Mouse (Mus musculus) heart, postnatal 0 days (tissue): Measurements from ENCODE around the gene Zc3h18. TPM values are rescaled to one million over a fixed set of nuclear protein-coding genes. Genes with fewer than 3 reads are reported as not detected.

ENCODE experiments used
- ATAC-seq: fragments of 200-750 bp; cut with Nextera tagmentation; 2 replicates; pipeline ENCODE4 v1.8.0; 2017; ENCODE audit warnings: low read depth, moderate number of reproducible peaks, moderate library complexity; ENCODE audit not compliant: insufficient read depth
- DNase-seq: peaks from one replicate; pipeline ENCODE4 v3.0.0-alpha.2; 2016; ENCODE audit warnings: low spot score
- H3K27ac ChIP-seq: fragments of 300-500 bp; sonication (generic); 2 replicates; pipeline ENCODE4 v1.5.1; 2014; ENCODE audit warnings: low read depth, mild to moderate bottlenecking
- H3K27me3 ChIP-seq: fragments of 300-500 bp; sonication (generic); 2 replicates; pipeline ENCODE4 v1.6.1; 2014; ENCODE audit warnings: low read length, mixed read lengths; ENCODE audit not compliant: control insufficient read depth, insufficient read depth
- H3K36me3 ChIP-seq: fragments of 300-500 bp; sonication (generic); replicated peaks from 2 replicates; pipeline ENCODE4 v1.6.1; 2014; ENCODE audit warnings: low read length, mixed read lengths; ENCODE audit not compliant: control insufficient read depth, insufficient read depth
- H3K4me1 ChIP-seq: fragments of 300-500 bp; sonication (generic); 2 replicates; pipeline ENCODE4 v1.6.1; 2014; ENCODE audit warnings: antibody characterized with exemption; ENCODE audit not compliant: control insufficient read depth, insufficient read depth
- H3K4me2 ChIP-seq: fragments of 300-500 bp; sonication (generic); 2 replicates; pipeline ENCODE4 v1.6.1; 2014; ENCODE audit warnings: low read depth, mild to moderate bottlenecking, low read length, moderate library complexity
- H3K4me3 ChIP-seq: fragments of 300-500 bp; sonication (generic); 2 replicates; pipeline ENCODE4 v1.5.1; 2014; ENCODE audit warnings: low read depth, low read length
- H3K9ac ChIP-seq: fragments of 300-500 bp; sonication (generic); replicated peaks from 2 replicates; pipeline ENCODE4 v1.6.1; 2014; ENCODE audit warnings: low read depth, low read length, mixed read lengths
- H3K9me3 ChIP-seq: fragments of 300-500 bp; sonication (generic); replicated peaks from 2 replicates; pipeline ENCODE4 v1.6.1; 2016; ENCODE audit warnings: low read length; ENCODE audit not compliant: control insufficient read depth
- CTCF ChIP-seq: IDR thresholded peaks from 2 replicates; pipeline ENCODE4 v1.5.1; 2016; ENCODE audit warnings: antibody characterized with exemption, control low read depth, low read depth
- EP300 ChIP-seq: IDR thresholded peaks from 2 replicates; pipeline ENCODE4 v1.6.1; 2016; ENCODE audit warnings: antibody characterized with exemption, low read depth
- WGBS: fragments of 180-500 bp; shearing (Covaris S2); extraction: QIAGEN DNeasy Blood & Tissue Kit; methylation state at CpG from one replicate; pipeline ENCODE4 v1.1.7; 2014; 5-methylcytosine and 5-hydroxymethylcytosine counted together
- polyA plus RNA-seq: library from polyadenylated mRNA; unstranded; fragments of >200 nt; fragmentation: Nextera tagmentation; extraction: Ambion mirVana; gene quantifications from 2 replicates; pipeline ENCODE4 v1.2.1, GENCODE M21; 2015
- total RNA-seq: library from RNA; depleted of rRNA; stranded (reverse); fragments of >200 nt; gene quantifications from 2 replicates; pipeline ENCODE4 v1.2.3, GENCODE M21; 2014; ENCODE audit warnings: low replicate concordance

Gene Zc3h18
- total and polyA plus RNA-seq, 2 experiments from 2014 or later = 14.4 to 23.1 TPM

DNA sequence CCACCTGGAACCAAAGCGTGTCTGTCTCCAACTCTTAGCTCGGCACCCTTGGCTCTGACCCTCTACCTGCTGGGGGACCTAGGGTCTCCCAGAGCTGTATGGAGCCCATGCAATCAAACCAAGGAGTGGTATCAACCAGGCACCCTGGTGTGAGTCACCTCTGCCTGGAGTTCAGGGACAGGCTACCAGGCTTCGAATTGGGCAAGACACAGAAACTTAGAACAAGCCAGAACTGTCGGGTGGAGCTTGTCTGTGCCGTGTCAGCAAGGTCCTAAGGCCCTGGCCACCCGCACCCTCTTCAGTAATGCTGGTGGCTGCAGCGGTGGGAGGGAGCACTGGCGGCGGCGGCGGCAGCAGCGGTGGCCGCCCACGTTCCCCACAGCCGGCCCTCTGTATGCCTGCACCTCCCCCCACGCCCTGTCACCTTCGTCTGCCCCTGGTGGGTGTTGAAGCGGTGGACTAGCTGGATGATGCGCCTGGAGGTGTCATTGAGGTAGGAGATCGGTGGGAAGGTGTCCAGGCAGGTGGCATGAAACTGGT is 60.2 kb downstream of the Zc3h18 start:
- Histone ChIP-seq H3K36me3 (no peaks in the 10 kb centered on the region; the same call in 1 of the 2 replicates), H3K9me3 (no peaks in the 10 kb centered on the region), H3K4me2 (no peak overlapping the region), H3K27ac (no peak overlapping the region), H3K9ac (no peak overlapping the region), H3K4me1 (peaks cover 4% of the 10 kb centered on the region; the same call in 1 of the 2 replicates), H3K4me3 (no peak overlapping the region), H3K27me3 (no peaks in the 10 kb centered on the region)
- TF ChIP-seq CTCF (no peak), EP300 (no peak)
- 81% methylated on average over 20 of the region's 20 CpGs for WGBS
- DNase-seq (no peak), ATAC-seq (no peak)

DNA sequence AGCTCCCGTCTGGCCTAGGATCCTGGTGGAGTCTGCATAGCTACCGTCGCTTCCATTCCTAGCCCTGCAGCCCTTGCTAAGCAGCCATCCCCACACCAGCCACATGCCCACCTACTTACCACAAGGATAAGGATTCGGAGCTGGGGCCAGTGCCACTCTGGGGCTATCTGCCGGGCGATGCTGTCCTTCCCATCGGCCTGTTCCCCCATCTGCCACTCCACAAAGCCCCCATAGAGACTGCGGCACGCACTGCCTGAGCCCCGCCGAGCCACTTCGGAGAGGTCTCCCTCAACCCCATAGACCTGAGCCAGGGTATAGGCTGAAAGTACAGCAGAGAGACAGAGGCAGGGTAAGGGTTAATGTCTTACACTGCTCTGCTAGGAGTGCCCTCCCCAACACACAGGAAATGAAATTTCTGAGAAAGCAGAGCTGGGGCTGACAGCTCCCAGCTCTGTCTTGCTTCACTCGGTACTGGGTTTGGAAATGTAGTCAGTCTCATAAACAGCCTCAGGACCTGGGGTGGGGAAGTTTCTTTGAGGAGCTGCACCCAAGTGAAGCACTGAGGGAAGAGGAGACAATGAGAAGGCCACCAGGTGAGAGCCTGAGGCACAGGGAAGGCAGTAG is 61.4 kb downstream of the Zc3h18 start:
- no peak overlapping the region for H3K4me2 ChIP-seq
- H3K4me1 ChIP-seq = peaks cover 6% of the 10 kb centered on the region
- DNase-seq = no peak
- no peak for TF ChIP-seq EP300
- no peak for TF ChIP-seq CTCF
- no peaks in the 10 kb centered on the region; the same call in 1 of the 2 replicates for H3K36me3 ChIP-seq
- ATAC-seq = no peak
- no peak overlapping the region for H3K27ac ChIP-seq
- no peak overlapping the region for H3K9ac ChIP-seq
- H3K27me3 ChIP-seq = no peaks in the 10 kb centered on the region
- no peaks in the 10 kb centered on the region for H3K9me3 ChIP-seq
- 85% methylated on average over 13 of the region's 13 CpGs for WGBS
- no peak overlapping the region for H3K4me3 ChIP-seq

- no peak for TF ChIP-seq CTCF
- TF ChIP-seq EP300 = no peak
- Histone ChIP-seq H3K4me2 (no peak overlapping the region), H3K27ac (no peak overlapping the region), H3K27me3 (no peaks in the 10 kb centered on the region), H3K4me1 (peaks cover 7% of the 10 kb centered on the region), H3K4me3 (no peak overlapping the region), H3K9me3 (no peaks in the 10 kb centered on the region), H3K36me3 (no peaks in the 10 kb centered on the region; the same call in 1 of the 2 replicates), H3K9ac (no peak overlapping the region)
- no peak for ATAC-seq
- no peak for DNase-seq
- WGBS = 89% methylated on average over 16 of the region's 16 CpGs
These were observed 62.9 kb downstream of the Zc3h18 start for GRCm38 (mm10) chr8:122439336-122439735.

DNA sequence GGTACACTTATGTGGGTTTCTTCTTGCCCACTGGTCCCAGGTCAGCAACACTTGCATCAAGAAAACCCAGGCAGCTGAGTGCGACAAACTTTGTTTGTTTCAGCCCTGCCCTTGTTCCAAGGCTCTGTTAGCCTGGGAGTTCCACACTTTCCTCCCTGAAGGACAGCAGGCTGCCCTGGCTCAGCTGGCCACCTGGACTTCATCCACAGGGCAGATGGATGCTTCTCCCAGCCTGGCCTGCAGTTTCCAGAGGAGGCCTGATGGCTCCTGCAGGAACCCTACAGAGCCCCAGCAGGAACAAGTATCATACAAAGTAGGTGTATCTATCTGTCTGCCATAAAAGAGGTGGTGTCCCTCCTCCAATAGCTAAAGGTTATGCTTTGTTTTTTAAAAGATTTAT is 64.9 kb downstream of the Zc3h18 start:
- H3K9me3 ChIP-seq = no peaks in the 10 kb centered on the region
- TF ChIP-seq EP300 = no peak
- TF ChIP-seq CTCF = no peak
- H3K4me1 ChIP-seq = peaks cover 7% of the 10 kb centered on the region
- H3K27ac ChIP-seq = no peak overlapping the region
- no peak overlapping the region for H3K4me3 ChIP-seq
- no peaks in the 10 kb centered on the region for H3K27me3 ChIP-seq
- H3K4me2 ChIP-seq = no peak overlapping the region
- 92% methylated on average over 1 of the region's 1 CpGs for WGBS
- H3K9ac ChIP-seq = no peak overlapping the region
- no peaks in the 10 kb centered on the region; the same call in 1 of the 2 replicates for H3K36me3 ChIP-seq
- DNase-seq = no peak
- no peak for ATAC-seq

DNA sequence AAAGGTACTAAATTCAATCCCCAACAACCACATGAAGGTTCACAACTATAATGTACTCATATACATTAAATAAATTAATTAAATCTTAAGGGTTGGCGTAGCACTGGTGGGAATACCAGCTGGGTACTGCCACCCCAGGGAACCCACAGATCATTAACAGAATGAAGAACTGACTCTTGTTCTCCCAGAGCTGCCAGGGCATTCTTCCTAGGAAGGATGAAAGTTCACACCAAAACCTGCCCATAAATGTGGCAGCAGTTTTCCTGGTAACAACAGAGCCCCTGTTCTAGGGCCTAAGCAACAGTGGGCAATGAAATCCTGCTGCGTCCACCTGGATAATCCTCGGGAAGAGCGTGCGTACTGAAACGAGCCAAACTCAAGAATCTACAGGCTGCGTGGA is 65.9 kb downstream of the Zc3h18 start:
- H3K27ac ChIP-seq = no peak overlapping the region
- H3K36me3 ChIP-seq = no peaks in the 10 kb centered on the region; the same call in 1 of the 2 replicates
- TF ChIP-seq EP300 = no peak
- TF ChIP-seq CTCF = no peak
- peak overlapping the region; percentile 91 for H3K4me2 ChIP-seq
- 25% methylated on average over 7 of the region's 7 CpGs for WGBS
- H3K27me3 ChIP-seq = no peaks in the 10 kb centered on the region
- no peak for DNase-seq
- H3K9ac ChIP-seq = peak overlapping the region; percentile 65
- peaks cover 7% of the 10 kb centered on the region for H3K4me1 ChIP-seq
- no peak for ATAC-seq
- peak overlapping the region; percentile 61 for H3K4me3 ChIP-seq
- no peaks in the 10 kb centered on the region for H3K9me3 ChIP-seq
